Mouse (Mus musculus): Measurements from ENCODE around the gene Pbrm1. TPM values are rescaled to one million over a fixed set of nuclear protein-coding genes. Genes with fewer than 3 reads are reported as not detected.

Pbrm1 gene
- total and polyA plus RNA-seq, 3 experiments = 28.7 to 62.0 (median 32.4) TPM

GRCm38 (mm10) chr14:31114011-31114410, 95.1 kb downstream of the Pbrm1 start:
- DNase-seq (ENCODE audit: low read depth, low spot score) = no peak
- H3K36me3 ChIP-seq (ENCODE audit: control insufficient read depth in 1 of 2, insufficient read depth in 2 of 2, low read length in 2 of 2) = peaks cover 20 to 34% of the 10 kb centered on the region in 2 experiments
- peaks cover 14 to 16% of the 10 kb centered on the region in 2 experiments for H3K4me1 ChIP-seq (ENCODE audit: control insufficient read depth in 1 of 2, insufficient read depth in 2 of 2, low read length in 2 of 2)
- H3K9me3 ChIP-seq (replicated peaks; ENCODE audit: insufficient read depth, low read length) = no peaks in the 10 kb centered on the region
- no peaks in the 10 kb centered on the region for H3K79me2 ChIP-seq (ENCODE audit: control insufficient read depth, insufficient read depth, low read length, poor library complexity)
- TF ChIP-seq MEF2A (IDR thresholded peaks at IDR 0.05; ENCODE audit: extremely low read depth, insufficient replicate concordance, low read depth, low read length, poor library complexity, severe bottlenecking) = no peak
- peak; percentile 20; the same call in 1 of the 2 replicates for TF ChIP-seq USF1 (IDR thresholded peaks at IDR 0.05; ENCODE audit: low read depth, low read length)
- no peak overlapping the region for H3K27ac ChIP-seq (ENCODE audit: control insufficient read depth, low read depth, low read length)
- H3K4me3 ChIP-seq (ENCODE audit: control insufficient read depth in 1 of 2, insufficient read depth in 1 of 2, low read depth in 2 of 2, low read length in 2 of 2) = no peak overlapping the region
- H3K9ac ChIP-seq (ENCODE audit: control insufficient read depth, low read depth, low read length, poor library complexity, severe bottlenecking) = no peak overlapping the region
- H3K27me3 ChIP-seq (ENCODE audit: control insufficient read depth in 1 of 2, insufficient read depth in 2 of 2, low read length in 2 of 2) = no peaks in the 10 kb centered on the region

- no peak for DNase-seq (ENCODE audit: low read depth, low spot score)
- peaks cover 11 to 13% of the 10 kb centered on the region in 2 experiments for H3K4me1 ChIP-seq (ENCODE audit: control insufficient read depth in 1 of 2, insufficient read depth in 2 of 2, low read length in 2 of 2)
- no peak overlapping the region for H3K27ac ChIP-seq (ENCODE audit: control insufficient read depth, low read depth, low read length)
- peaks cover 1% of the 10 kb centered on the region; the same call in 1 of the 2 replicates for H3K79me2 ChIP-seq (ENCODE audit: control insufficient read depth, insufficient read depth, low read length, poor library complexity)
- H3K4me3 ChIP-seq (ENCODE audit: control insufficient read depth in 1 of 2, insufficient read depth in 1 of 2, low read depth in 2 of 2, low read length in 2 of 2) = no peak overlapping the region
- TF ChIP-seq USF2 (IDR thresholded peaks at IDR 0.05; ENCODE audit: borderline replicate concordance in 1 of 2, insufficient read depth in 1 of 2, low read depth in 1 of 2, low read length in 2 of 2) (no peak), ZKSCAN1 (IDR thresholded peaks at IDR 0.05; ENCODE audit: low read depth, low read length) (no peak), ZC3H11A (IDR thresholded peaks at IDR 0.05; ENCODE audit: low read depth, low read length) (no peak), BHLHE40 (IDR thresholded peaks at IDR 0.05; ENCODE audit: borderline replicate concordance, low read depth, low read length) (no peak), MAFK (IDR thresholded peaks at IDR 0.05; ENCODE audit: borderline replicate concordance, low read depth, low read length) (no peak), POLR2A (IDR thresholded peaks at IDR 0.05; ENCODE audit: control insufficient read depth in 1 of 2, insufficient read depth in 1 of 2, low read depth in 1 of 2, low read length in 2 of 2, poor library complexity in 1 of 2) (no peak), TBP (IDR thresholded peaks at IDR 0.05; ENCODE audit: low read depth, low read length) (no peak), GABPA (IDR thresholded peaks at IDR 0.05; ENCODE audit: low read depth, low read length) (no peak), HCFC1 (IDR thresholded peaks at IDR 0.05; ENCODE audit: low read depth, low read length) (no peak), ZNF384 (IDR thresholded peaks at IDR 0.05; ENCODE audit: low read depth, low read length) (no peak)
- peaks cover 15 to 37% of the 10 kb centered on the region in 2 experiments for H3K36me3 ChIP-seq (ENCODE audit: control insufficient read depth in 1 of 2, insufficient read depth in 2 of 2, low read length in 2 of 2)
- no peaks in the 10 kb centered on the region for H3K9me3 ChIP-seq (replicated peaks; ENCODE audit: insufficient read depth, low read length)
- H3K27me3 ChIP-seq (ENCODE audit: control insufficient read depth in 1 of 2, insufficient read depth in 2 of 2, low read length in 2 of 2) = no peaks in the 10 kb centered on the region
- no peak overlapping the region for H3K9ac ChIP-seq (ENCODE audit: control insufficient read depth, low read depth, low read length, poor library complexity, severe bottlenecking)
These were observed 96.6 kb downstream of the Pbrm1 start for GRCm38 (mm10) chr14:31115522-31115921.

All from MEL (cell line).